Mouse (Mus musculus) stomach, postnatal 0 days (tissue): ENCODE results near the gene Sorcs1. TPM values are rescaled to one million over a fixed set of nuclear protein-coding genes. Genes with fewer than 3 reads are reported as not detected.

Experiments used
- ATAC-seq: fragments of 200-750 bp; cut with Nextera tagmentation; 2 replicates; pipeline ENCODE4 v1.8.0; 2017; ENCODE audit not compliant: low FRiP score, low TSS enrichment
- DNase-seq: peaks from one replicate; pipeline ENCODE4 v3.0.0-alpha.2; 2016; ENCODE audit warnings: low spot score
- H3K27ac ChIP-seq: fragments of 300-500 bp; sonication (generic); replicated peaks from 2 replicates; pipeline ENCODE4 v1.5.1; 2014; ENCODE audit warnings: mild to moderate bottlenecking, control low read depth
- H3K27me3 ChIP-seq: fragments of 300-500 bp; sonication (generic); 2 replicates; pipeline ENCODE4 v1.6.1; 2014; ENCODE audit warnings: low read length; ENCODE audit not compliant: control insufficient read depth, insufficient read depth
- H3K36me3 ChIP-seq: fragments of 300-500 bp; sonication (generic); 2 replicates; pipeline ENCODE4 v1.6.1; 2014; ENCODE audit warnings: low read length, mixed read lengths; ENCODE audit not compliant: control insufficient read depth, insufficient read depth
- H3K4me1 ChIP-seq: fragments of 300-500 bp; sonication (generic); replicated peaks from 2 replicates; pipeline ENCODE4 v1.6.1; 2014; ENCODE audit warnings: antibody characterized with exemption; ENCODE audit not compliant: control insufficient read depth, insufficient read depth
- H3K4me2 ChIP-seq: fragments of 300-500 bp; sonication (generic); replicated peaks from 2 replicates; pipeline ENCODE4 v1.6.1; 2014; ENCODE audit warnings: low read depth, mild to moderate bottlenecking, control low read depth, moderate library complexity
- H3K4me3 ChIP-seq: fragments of 300-500 bp; sonication (generic); 2 replicates; pipeline ENCODE4 v1.5.1; 2014; ENCODE audit warnings: low read depth, low read length, control low read depth
- H3K9ac ChIP-seq: fragments of 300-500 bp; sonication (generic); 2 replicates; pipeline ENCODE4 v1.6.1; 2014; ENCODE audit warnings: mild to moderate bottlenecking, low read length, control low read depth, mixed read lengths
- H3K9me3 ChIP-seq: fragments of 300-500 bp; sonication (generic); 2 replicates; pipeline ENCODE4 v1.6.1; 2016; ENCODE audit warnings: low read length; ENCODE audit not compliant: control insufficient read depth
- CTCF ChIP-seq: IDR thresholded peaks from 2 replicates; pipeline ENCODE4 v1.5.1; 2016; ENCODE audit warnings: antibody characterized with exemption, low read depth, mild to moderate bottlenecking, moderate library complexity
- EP300 ChIP-seq: optimal IDR thresholded peaks from 2 replicates; pipeline ENCODE3; 2016; ENCODE audit warnings: antibody characterized with exemption
- WGBS: fragments of 180-500 bp; shearing (Covaris S2); extraction: QIAGEN DNeasy Blood & Tissue Kit; methylation state at CpG from one replicate; pipeline ENCODE4 v1.1.7; 2014; 5-methylcytosine and 5-hydroxymethylcytosine counted together
- polyA plus RNA-seq: library from polyadenylated mRNA; unstranded; fragments of >200 nt; fragmentation: Nextera tagmentation; extraction: Ambion mirVana; gene quantifications from 2 replicates; pipeline ENCODE4 v1.2.1, GENCODE M21; 2015

Sorcs1 gene
- polyA plus RNA-seq, 1 experiment from 2014 or later, result 1.4 TPM

DNA sequence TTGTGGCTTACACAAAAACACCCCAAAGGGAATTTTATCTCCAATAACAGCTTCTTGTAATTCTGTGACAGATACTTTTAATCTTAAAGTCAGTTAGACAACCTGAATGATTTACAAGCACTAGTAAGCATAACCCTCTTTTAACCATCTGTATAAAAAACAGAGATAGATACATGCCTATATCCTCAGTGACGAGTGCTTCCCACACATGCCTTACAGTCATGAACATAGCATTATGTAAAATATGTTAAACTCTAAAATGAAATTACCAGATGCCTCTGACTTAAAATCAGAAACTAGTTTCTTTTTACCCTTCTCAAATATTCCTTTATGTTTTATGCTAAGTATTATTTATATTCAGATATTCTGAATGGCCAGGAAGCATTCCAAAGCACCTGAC, 175.6 kb downstream of the Sorcs1 start:
- WGBS, result 82% methylated on average over 1 of the region's 1 CpGs

DNA sequence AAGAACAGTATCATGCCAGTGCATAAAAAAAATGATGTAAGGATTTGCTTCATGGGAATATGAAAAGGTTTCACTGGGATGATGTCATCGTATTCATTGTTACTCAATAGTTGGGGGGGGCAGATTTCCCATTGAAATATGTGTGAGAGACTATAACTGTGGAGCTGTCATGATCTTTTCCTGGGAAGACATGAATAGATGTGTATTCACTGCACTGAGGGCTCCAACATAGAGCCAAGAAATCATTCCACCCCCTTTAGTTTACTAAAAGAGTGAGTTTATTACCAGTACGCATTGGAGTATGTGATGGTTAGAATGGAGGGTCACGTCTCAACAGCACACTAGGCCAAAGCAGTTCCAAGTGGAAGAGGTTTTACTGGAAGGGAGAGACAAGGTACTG, 187.3 kb downstream of the Sorcs1 start:
- Histone ChIP-seq H3K27me3 (no peaks in the 10 kb centered on the region), H3K9ac (no peak overlapping the region), H3K9me3 (no peaks in the 10 kb centered on the region), H3K4me1 (no peaks in the 10 kb centered on the region), H3K4me2 (no peak overlapping the region), H3K36me3 (no peaks in the 10 kb centered on the region), H3K4me3 (no peak overlapping the region), H3K27ac (no peak overlapping the region)
- DNase-seq (no peak), ATAC-seq (no peak)
- no peak for TF ChIP-seq CTCF
- TF ChIP-seq EP300, result no peak
- WGBS, result 91% methylated on average over 3 of the region's 3 CpGs

More for the DNA sequence above, 175.6 kb downstream of the Sorcs1 start:
- Histone ChIP-seq H3K36me3 (no peaks in the 10 kb centered on the region), H3K9me3 (no peaks in the 10 kb centered on the region), H3K27me3 (no peaks in the 10 kb centered on the region), H3K4me2 (no peak overlapping the region), H3K4me3 (no peak overlapping the region), H3K9ac (no peak overlapping the region), H3K27ac (no peak overlapping the region), H3K4me1 (no peaks in the 10 kb centered on the region)
- DNase-seq (no peak), ATAC-seq (no peak)
- TF ChIP-seq EP300, result no peak
- TF ChIP-seq CTCF, result no peak

DNA sequence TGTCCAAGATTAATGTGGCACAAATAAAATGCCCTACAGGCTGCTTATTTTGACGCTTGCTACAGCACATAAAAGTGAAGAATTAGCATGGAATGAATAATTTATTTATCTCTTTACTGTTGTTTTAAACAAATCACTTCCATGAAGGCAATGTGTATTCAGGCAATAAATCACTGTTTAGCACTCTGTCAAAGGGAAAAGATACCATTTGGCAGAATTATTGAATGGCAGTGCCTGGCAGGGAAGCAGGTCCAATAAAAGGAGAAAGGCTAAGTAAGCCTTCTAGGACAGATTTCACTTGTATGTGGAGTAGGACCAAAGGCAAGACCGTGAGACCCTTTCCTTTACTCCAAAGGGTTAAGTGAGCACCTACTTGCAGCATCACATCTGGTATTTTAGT, 187.7 kb downstream of the Sorcs1 start:
- Histone ChIP-seq H3K9ac (no peak overlapping the region), H3K4me3 (no peak overlapping the region), H3K9me3 (no peaks in the 10 kb centered on the region), H3K27ac (no peak overlapping the region), H3K4me2 (no peak overlapping the region), H3K36me3 (no peaks in the 10 kb centered on the region), H3K27me3 (no peaks in the 10 kb centered on the region), H3K4me1 (no peaks in the 10 kb centered on the region)
- TF ChIP-seq CTCF, result no peak
- 63% methylated on average over 2 of the region's 2 CpGs for WGBS
- no peak for DNase-seq
- ATAC-seq, result no peak

DNA sequence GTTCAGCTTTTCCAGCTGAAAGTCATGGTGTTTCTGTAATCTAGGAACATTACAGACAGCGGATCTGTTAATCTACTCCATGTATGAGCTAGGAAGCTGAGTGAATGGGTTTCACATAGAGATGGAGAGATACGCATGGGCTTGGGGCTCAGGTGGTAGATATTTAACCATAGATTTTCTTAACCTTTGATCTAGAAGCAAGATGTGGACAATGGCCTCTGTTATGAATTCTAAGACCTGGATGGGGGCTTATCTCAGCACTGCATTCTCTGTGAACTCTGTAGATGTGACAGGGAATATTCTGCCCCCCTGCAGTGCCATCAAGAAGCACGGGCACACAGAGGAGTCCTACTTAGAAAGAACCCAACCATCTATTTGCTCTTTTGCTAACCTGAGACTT, 188.7 kb downstream of the Sorcs1 start:
- Histone ChIP-seq H3K4me3 (no peak overlapping the region), H3K9ac (no peak overlapping the region), H3K27me3 (no peaks in the 10 kb centered on the region), H3K4me1 (no peaks in the 10 kb centered on the region), H3K9me3 (no peaks in the 10 kb centered on the region), H3K4me2 (no peak overlapping the region), H3K36me3 (no peaks in the 10 kb centered on the region), H3K27ac (no peak overlapping the region)
- DNase-seq (no peak), ATAC-seq (no peak)
- 71% methylated on average over 3 of the region's 3 CpGs for whole genome bisulfite sequencing
- no peak for TF ChIP-seq CTCF
- TF ChIP-seq EP300, result no peak

DNA sequence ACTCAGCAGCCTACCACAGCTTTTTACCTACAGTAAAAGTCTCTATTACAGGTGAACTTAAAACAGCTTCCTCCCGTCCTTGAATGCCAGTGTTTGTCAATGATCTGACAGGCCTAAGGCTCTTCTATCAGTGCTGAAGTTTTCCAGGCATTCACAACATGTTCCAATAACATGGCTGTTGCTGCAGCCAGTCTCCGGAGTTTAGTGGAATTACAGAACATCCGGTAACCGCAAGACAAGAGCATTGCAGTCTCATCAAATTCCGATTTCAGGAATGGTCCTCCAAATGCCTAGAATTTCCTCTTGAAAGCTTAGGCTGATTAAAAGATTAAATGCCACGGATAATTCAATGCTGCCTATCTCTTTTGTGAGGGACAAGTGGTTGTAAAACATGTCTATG, 190.0 kb downstream of the Sorcs1 start:
- Histone ChIP-seq H3K27ac (no peak overlapping the region), H3K9me3 (no peaks in the 10 kb centered on the region), H3K4me2 (no peak overlapping the region; the same call in 1 of the 2 replicates), H3K27me3 (no peaks in the 10 kb centered on the region), H3K4me3 (no peak overlapping the region), H3K9ac (no peak overlapping the region), H3K4me1 (no peaks in the 10 kb centered on the region), H3K36me3 (no peaks in the 10 kb centered on the region)
- no peak for DNase-seq
- TF ChIP-seq CTCF (no peak), EP300 (no peak)
- no peak for ATAC-seq
- 55% methylated on average over 6 of the region's 6 CpGs for WGBS

DNA sequence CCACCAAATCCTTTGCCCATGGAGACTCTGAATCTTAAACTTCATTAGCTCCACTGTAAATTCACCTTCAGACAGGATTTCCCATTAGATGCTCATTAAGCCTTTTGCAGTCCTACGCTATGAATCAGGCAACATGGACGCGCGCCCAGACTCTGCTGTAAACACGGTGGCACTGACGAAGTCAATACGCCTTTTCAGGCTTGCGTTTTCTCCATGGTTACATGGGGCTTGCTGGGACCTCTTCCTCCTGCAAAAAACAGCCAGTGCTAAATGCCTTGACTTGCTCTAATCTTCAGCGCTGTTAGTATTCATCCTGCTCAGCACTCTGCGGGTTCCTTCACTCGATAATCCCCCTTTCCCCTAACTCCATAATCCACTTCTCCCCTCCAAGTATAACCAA, 190.7 kb downstream of the Sorcs1 start:
- no peak overlapping the region for H3K27ac ChIP-seq
- no peaks in the 10 kb centered on the region for H3K36me3 ChIP-seq
- no peak overlapping the region for H3K9ac ChIP-seq
- no peaks in the 10 kb centered on the region for H3K4me1 ChIP-seq
- H3K4me2 ChIP-seq, result peak overlapping the region; percentile 11
- no peaks in the 10 kb centered on the region for H3K9me3 ChIP-seq
- DNase-seq, result peak; percentile 35
- no peak overlapping the region for H3K4me3 ChIP-seq
- WGBS, result 17% methylated on average over 11 of the region's 11 CpGs
- no peak for TF ChIP-seq CTCF
- no peak for TF ChIP-seq EP300
- H3K27me3 ChIP-seq, result no peaks in the 10 kb centered on the region
- peak; percentile 64; the same call in 1 of the 2 replicates for ATAC-seq
